Mouse (Mus musculus) megakaryocyte, embryonic 14.5 days (primary cell): ENCODE measurements at regions not wholly inside any gene's neighbourhood (a gene's known extent, or its start where the extent isn't known, plus 50 kb on each side); places are given as distances from the start of the nearest gene placed in this dataset.

Experiments used
- FLI1 ChIP-seq: IDR thresholded peaks from 2 replicates; pipeline ENCODE4 v1.6.1; 2012; ENCODE audit warnings: low read length, inconsistent platforms, mixed read lengths
- GATA1 ChIP-seq: IDR thresholded peaks from 3 replicates; pipeline ENCODE4 v1.6.1; 2012; ENCODE audit warnings: mixed read lengths, low read length, inconsistent platforms, borderline replicate concordance

DNA sequence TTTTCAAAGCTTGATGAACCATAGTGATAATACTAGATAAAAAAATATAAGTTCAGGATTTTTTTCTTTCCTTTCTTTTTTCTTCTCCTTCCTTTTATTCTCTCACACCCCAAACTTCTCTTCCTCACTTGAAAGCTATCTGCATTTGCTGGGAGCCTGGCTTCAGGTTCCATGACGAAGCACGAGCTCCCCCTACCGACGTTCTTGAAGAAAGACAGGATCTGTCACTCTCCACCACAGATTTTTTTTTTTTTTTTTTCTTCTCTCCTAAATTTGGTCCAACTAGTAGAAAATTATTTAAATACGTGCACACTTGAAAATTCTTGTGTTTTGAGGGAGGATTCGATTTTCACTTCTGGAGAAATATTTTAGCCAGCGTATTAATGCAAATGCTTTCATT is 1377.8 kb upstream of the Gm7489 start:
- TF ChIP-seq GATA1 (no peak), FLI1 (no peak)
